Mouse (Mus musculus): ENCODE data around the gene Intu. TPM values are rescaled to one million over a fixed set of nuclear protein-coding genes. Genes with fewer than 3 reads are reported as not detected.

The Intu gene
- polyA plus RNA-seq, 1 experiment from 2014 or later, result 10.0 TPM

- Histone ChIP-seq H3K27ac (ENCODE audit: low read depth, low read length) (no peak overlapping the region), H3K36me3 (ENCODE audit: control insufficient read depth, insufficient read depth, low read length) (no peaks in the 10 kb centered on the region), H3K9me3 (ENCODE audit: control insufficient read depth, low read length) (no peaks in the 10 kb centered on the region), H3K4me2 (ENCODE audit: low read depth, low read length, severe bottlenecking) (no peak overlapping the region), H3K27me3 (ENCODE audit: control insufficient read depth, insufficient read depth, low read length) (no peaks in the 10 kb centered on the region), H3K4me1 (replicated peaks; ENCODE audit: control insufficient read depth, insufficient read depth, low read length) (peaks cover 8% of the 10 kb centered on the region; the same call in 1 of the 2 replicates), H3K9ac (ENCODE audit: low read length) (no peak overlapping the region), H3K4me3 (ENCODE audit: low read depth, low read length) (no peak overlapping the region)
- WGBS, result 13% methylated on average over 1 of the region's 1 CpGs
- no peak for ATAC-seq (replicated peaks; ENCODE audit: low FRiP score)
- no peak for DNase-seq (ENCODE audit: low spot score)
These were observed 147.8 kb downstream of the Intu start for GRCm38 (mm10) chr3:40678856-40679255.

GRCm38 (mm10) chr3:40682404-40682803 is 151.3 kb downstream of the Intu start:
- Histone ChIP-seq H3K4me2 (ENCODE audit: low read depth, low read length, severe bottlenecking) (no peak overlapping the region), H3K4me3 (ENCODE audit: low read depth, low read length) (no peak overlapping the region), H3K9me3 (ENCODE audit: control insufficient read depth, low read length) (no peaks in the 10 kb centered on the region), H3K27me3 (ENCODE audit: control insufficient read depth, insufficient read depth, low read length) (no peaks in the 10 kb centered on the region), H3K4me1 (replicated peaks; ENCODE audit: control insufficient read depth, insufficient read depth, low read length) (peaks cover 17% of the 10 kb centered on the region), H3K27ac (ENCODE audit: low read depth, low read length) (no peak overlapping the region), H3K9ac (ENCODE audit: low read length) (0 out of 2 replicates have a peak overlapping the region, but pooled peaks have one; percentile 9), H3K36me3 (ENCODE audit: control insufficient read depth, insufficient read depth, low read length) (no peaks in the 10 kb centered on the region)
- WGBS, result 36% methylated on average over 11 of the region's 11 CpGs
- ATAC-seq (replicated peaks; ENCODE audit: low FRiP score) (no peak), DNase-seq (ENCODE audit: low spot score) (no peak)

- ATAC-seq (replicated peaks; ENCODE audit: low FRiP score), result no peak
- DNase-seq (ENCODE audit: low spot score), result no peak
- peaks cover 17% of the 10 kb centered on the region for H3K4me1 ChIP-seq (replicated peaks; ENCODE audit: control insufficient read depth, insufficient read depth, low read length)
- no peaks in the 10 kb centered on the region for H3K9me3 ChIP-seq (ENCODE audit: control insufficient read depth, low read length)
- 94% methylated on average over 18 of the region's 18 CpGs for WGBS
- H3K27me3 ChIP-seq (ENCODE audit: control insufficient read depth, insufficient read depth, low read length), result no peaks in the 10 kb centered on the region
- no peak overlapping the region for H3K4me3 ChIP-seq (ENCODE audit: low read depth, low read length)
- no peak overlapping the region for H3K27ac ChIP-seq (ENCODE audit: low read depth, low read length)
- H3K36me3 ChIP-seq (ENCODE audit: control insufficient read depth, insufficient read depth, low read length), result no peaks in the 10 kb centered on the region
- no peak overlapping the region for H3K9ac ChIP-seq (ENCODE audit: low read length)
- no peak overlapping the region for H3K4me2 ChIP-seq (ENCODE audit: low read depth, low read length, severe bottlenecking)
These were observed 152.1 kb downstream of the Intu start for GRCm38 (mm10) chr3:40683171-40683570.

GRCm38 (mm10) chr3:40685855-40686515 is 154.9 kb downstream of the Intu start:
- Histone ChIP-seq H3K36me3 (ENCODE audit: control insufficient read depth, insufficient read depth, low read length) (no peaks in the 10 kb centered on the region; the same call in 1 of the 2 replicates), H3K4me2 (ENCODE audit: low read depth, low read length, severe bottlenecking) (no peak overlapping the region), H3K4me1 (replicated peaks; ENCODE audit: control insufficient read depth, insufficient read depth, low read length) (peaks cover 12% of the 10 kb centered on the region), H3K27me3 (ENCODE audit: control insufficient read depth, insufficient read depth, low read length) (no peaks in the 10 kb centered on the region), H3K4me3 (ENCODE audit: low read depth, low read length) (no peak overlapping the region), H3K9me3 (ENCODE audit: control insufficient read depth, low read length) (no peaks in the 10 kb centered on the region), H3K9ac (ENCODE audit: low read length) (peak overlapping the region; percentile 20; the same call in 1 of the 2 replicates), H3K27ac (ENCODE audit: low read depth, low read length) (peak overlapping the region; percentile 66; the same call in 1 of the 2 replicates)
- DNase-seq (ENCODE audit: low spot score) (peak; percentile 79), ATAC-seq (replicated peaks; ENCODE audit: low FRiP score) (peak; percentile 78)
- WGBS, result 12% methylated on average over 3 of the region's 3 CpGs

GRCm38 (mm10) chr3:40686836-40687235 is 155.8 kb downstream of the Intu start:
- no peak overlapping the region; the same call in 1 of the 2 replicates for H3K9ac ChIP-seq (ENCODE audit: low read length)
- no peaks in the 10 kb centered on the region for H3K27me3 ChIP-seq (ENCODE audit: control insufficient read depth, insufficient read depth, low read length)
- H3K36me3 ChIP-seq (ENCODE audit: control insufficient read depth, insufficient read depth, low read length), result no peaks in the 10 kb centered on the region; the same call in 1 of the 2 replicates
- WGBS, result 21% methylated on average over 9 of the region's 9 CpGs
- peak; percentile 59 for ATAC-seq (replicated peaks; ENCODE audit: low FRiP score)
- H3K4me3 ChIP-seq (ENCODE audit: low read depth, low read length), result no peak overlapping the region
- H3K4me1 ChIP-seq (replicated peaks; ENCODE audit: control insufficient read depth, insufficient read depth, low read length), result peaks cover 12% of the 10 kb centered on the region
- peak overlapping the region; percentile 46; the same call in 1 of the 2 replicates for H3K27ac ChIP-seq (ENCODE audit: low read depth, low read length)
- H3K9me3 ChIP-seq (ENCODE audit: control insufficient read depth, low read length), result no peaks in the 10 kb centered on the region
- DNase-seq (ENCODE audit: low spot score), result no peak
- H3K4me2 ChIP-seq (ENCODE audit: low read depth, low read length, severe bottlenecking), result no peak overlapping the region

GRCm38 (mm10) chr3:40687588-40687987 is 156.5 kb downstream of the Intu start:
- no peak overlapping the region for H3K4me2 ChIP-seq (ENCODE audit: low read depth, low read length, severe bottlenecking)
- peaks cover 12% of the 10 kb centered on the region for H3K4me1 ChIP-seq (replicated peaks; ENCODE audit: control insufficient read depth, insufficient read depth, low read length)
- no peak for ATAC-seq (replicated peaks; ENCODE audit: low FRiP score)
- no peaks in the 10 kb centered on the region for H3K9me3 ChIP-seq (ENCODE audit: control insufficient read depth, low read length)
- H3K27ac ChIP-seq (ENCODE audit: low read depth, low read length), result no peak overlapping the region
- no peak overlapping the region for H3K4me3 ChIP-seq (ENCODE audit: low read depth, low read length)
- H3K9ac ChIP-seq (ENCODE audit: low read length), result no peak overlapping the region
- 66% methylated on average over 3 of the region's 3 CpGs for WGBS
- no peak for DNase-seq (ENCODE audit: low spot score)
- no peaks in the 10 kb centered on the region for H3K27me3 ChIP-seq (ENCODE audit: control insufficient read depth, insufficient read depth, low read length)
- no peaks in the 10 kb centered on the region; the same call in 1 of the 2 replicates for H3K36me3 ChIP-seq (ENCODE audit: control insufficient read depth, insufficient read depth, low read length)

DNA sequence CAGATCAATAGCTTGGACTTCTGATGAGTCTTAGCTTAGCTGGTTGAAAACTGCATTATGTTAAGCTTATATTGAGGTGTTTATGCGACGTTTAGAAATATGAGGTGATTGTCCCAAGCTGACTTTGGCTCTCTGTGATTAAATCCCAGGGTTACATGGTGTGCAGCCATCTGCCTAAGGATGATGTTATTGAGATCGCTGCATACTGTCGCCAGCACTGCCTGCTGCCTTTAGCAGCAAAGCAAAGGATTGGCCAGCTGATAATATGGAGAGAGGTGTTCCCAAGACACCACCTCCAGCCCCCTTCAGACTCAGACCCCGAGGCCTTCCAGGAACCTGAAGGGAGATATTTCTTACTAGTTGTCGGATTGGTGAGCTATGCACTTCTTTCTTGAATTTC is 160.5 kb downstream of the Intu start:
- Histone ChIP-seq H3K9ac (ENCODE audit: low read length) (no peak overlapping the region), H3K4me2 (ENCODE audit: low read depth, low read length, severe bottlenecking) (no peak overlapping the region), H3K36me3 (ENCODE audit: control insufficient read depth, insufficient read depth, low read length) (no peaks in the 10 kb centered on the region; the same call in 1 of the 2 replicates), H3K27ac (ENCODE audit: low read depth, low read length) (no peak overlapping the region), H3K4me3 (ENCODE audit: low read depth, low read length) (no peak overlapping the region), H3K27me3 (ENCODE audit: control insufficient read depth, insufficient read depth, low read length) (no peaks in the 10 kb centered on the region), H3K9me3 (ENCODE audit: control insufficient read depth, low read length) (no peaks in the 10 kb centered on the region), H3K4me1 (replicated peaks; ENCODE audit: control insufficient read depth, insufficient read depth, low read length) (peaks cover 3% of the 10 kb centered on the region; the same call in 1 of the 2 replicates)
- WGBS, result 84% methylated on average over 6 of the region's 6 CpGs
- DNase-seq (ENCODE audit: low spot score) (no peak), ATAC-seq (replicated peaks; ENCODE audit: low FRiP score) (no peak)

DNA sequence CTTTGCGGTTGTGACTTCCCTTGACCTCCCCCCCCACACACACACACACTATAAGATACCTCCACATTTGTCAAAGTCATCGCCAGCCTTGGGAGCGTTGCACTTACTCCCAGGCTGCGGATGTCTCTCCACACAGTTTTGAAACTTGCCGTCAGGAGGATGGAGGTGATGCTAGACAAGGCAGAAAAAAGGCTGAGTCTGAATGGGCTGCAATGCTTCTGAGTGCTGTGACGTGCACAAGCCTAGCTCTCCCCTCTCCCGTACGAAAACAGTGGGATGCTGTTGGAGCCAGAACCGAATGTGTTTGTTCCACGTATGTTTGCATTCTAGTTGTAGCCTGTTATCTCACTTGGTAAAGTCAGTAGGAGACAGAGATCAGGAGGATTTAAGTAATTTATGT is 162.3 kb downstream of the Intu start:
- ATAC-seq (replicated peaks; ENCODE audit: low FRiP score), result no peak
- WGBS, result 86% methylated on average over 10 of the region's 10 CpGs

DNA sequence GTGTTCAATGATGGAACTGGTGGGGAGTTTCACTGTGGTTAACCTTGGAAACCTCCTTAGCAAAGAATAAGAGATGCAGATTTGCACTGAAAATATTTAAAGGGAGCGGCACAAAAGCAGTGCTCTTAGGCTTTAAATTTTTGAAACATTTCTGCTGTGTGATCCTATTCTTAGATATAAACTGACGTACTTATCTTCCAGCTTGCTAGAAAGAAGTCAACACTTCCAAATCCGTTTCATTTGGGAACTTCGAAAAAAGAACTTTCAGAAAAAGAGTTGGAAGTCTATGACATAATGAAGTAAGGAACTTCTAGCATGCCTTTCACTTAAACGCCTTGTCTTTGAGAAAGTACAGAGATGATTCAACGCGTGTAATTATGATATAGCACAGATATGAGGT is 162.9 kb downstream of the Intu start:
- no peak overlapping the region for H3K4me2 ChIP-seq (ENCODE audit: low read depth, low read length, severe bottlenecking)
- no peak for ATAC-seq (replicated peaks; ENCODE audit: low FRiP score)
- WGBS, result 91% methylated on average over 7 of the region's 7 CpGs

More for the DNA sequence above, 162.3 kb downstream of the Intu start:
- Histone ChIP-seq H3K27ac (ENCODE audit: low read depth, low read length) (no peak overlapping the region), H3K4me2 (ENCODE audit: low read depth, low read length, severe bottlenecking) (no peak overlapping the region), H3K36me3 (ENCODE audit: control insufficient read depth, insufficient read depth, low read length) (no peaks in the 10 kb centered on the region; the same call in 1 of the 2 replicates), H3K9ac (ENCODE audit: low read length) (no peak overlapping the region), H3K27me3 (ENCODE audit: control insufficient read depth, insufficient read depth, low read length) (no peaks in the 10 kb centered on the region), H3K9me3 (ENCODE audit: control insufficient read depth, low read length) (no peaks in the 10 kb centered on the region), H3K4me3 (ENCODE audit: low read depth, low read length) (no peak overlapping the region), H3K4me1 (replicated peaks; ENCODE audit: control insufficient read depth, insufficient read depth, low read length) (no peaks in the 10 kb centered on the region)
- no peak for DNase-seq (ENCODE audit: low spot score)

More for the DNA sequence above, 162.9 kb downstream of the Intu start:
- H3K4me1 ChIP-seq (replicated peaks; ENCODE audit: control insufficient read depth, insufficient read depth, low read length), result no peaks in the 10 kb centered on the region
- H3K9me3 ChIP-seq (ENCODE audit: control insufficient read depth, low read length), result no peaks in the 10 kb centered on the region
- no peaks in the 10 kb centered on the region for H3K27me3 ChIP-seq (ENCODE audit: control insufficient read depth, insufficient read depth, low read length)
- H3K27ac ChIP-seq (ENCODE audit: low read depth, low read length), result no peak overlapping the region
- no peak for DNase-seq (ENCODE audit: low spot score)
- no peaks in the 10 kb centered on the region; the same call in 1 of the 2 replicates for H3K36me3 ChIP-seq (ENCODE audit: control insufficient read depth, insufficient read depth, low read length)
- no peak overlapping the region for H3K9ac ChIP-seq (ENCODE audit: low read length)
- no peak overlapping the region for H3K4me3 ChIP-seq (ENCODE audit: low read depth, low read length)
